Mouse (Mus musculus) heart, adult 2 months (tissue): ENCODE results near the gene Mef2c. TPM values are rescaled to one million over a fixed set of nuclear protein-coding genes. Genes with fewer than 3 reads are reported as not detected.

ENCODE experiments used
- DNase-seq, 2 experiments: peaks; one replicate each; pipeline ENCODE4 v3.0.0; 2021
- H3K27ac ChIP-seq: fragments of 200-600 bp; 2 replicates; pipeline ENCODE4 v1.8.1; 2022
- H3K27me3 ChIP-seq: fragments of 200-500 bp; 2 replicates; pipeline ENCODE4 v1.6.1; 2012; ENCODE audit warnings: mild to moderate bottlenecking, low read length, inconsistent platforms, mixed read lengths; ENCODE audit not compliant: control insufficient read depth, insufficient read depth
- H3K36me3 ChIP-seq: fragments of 200-500 bp; 2 replicates; pipeline ENCODE4 v1.6.1; 2012; ENCODE audit warnings: low read length, inconsistent platforms; ENCODE audit not compliant: control insufficient read depth, insufficient read depth
- H3K4me1 ChIP-seq: fragments of 200-500 bp; 2 replicates; pipeline ENCODE4 v1.6.1; 2011; ENCODE audit warnings: low read length; ENCODE audit not compliant: control insufficient read depth, insufficient read depth
- H3K4me3 ChIP-seq: fragments of 200-600 bp; 2 replicates; pipeline ENCODE4 v1.8.1; 2022
- H3K79me2 ChIP-seq: fragments of 200-500 bp; replicated peaks from 2 replicates; pipeline ENCODE4 v1.6.1; 2012; ENCODE audit warnings: mild to moderate bottlenecking, inconsistent platforms, low read length, moderate library complexity, mixed read lengths; ENCODE audit not compliant: control insufficient read depth, insufficient read depth
- H3K9ac ChIP-seq: fragments of 200-500 bp; 2 replicates; pipeline ENCODE4 v1.6.1; 2012; ENCODE audit warnings: low read depth, mild to moderate bottlenecking, control low read depth, inconsistent platforms, low read length, mixed read lengths
- CTCF ChIP-seq: fragments of 200-600 bp; IDR thresholded peaks from 2 replicates; pipeline ENCODE4 v1.8.1; 2022; ENCODE audit warnings: antibody characterized with exemption, mild to moderate bottlenecking, moderate library complexity
- EP300 ChIP-seq: fragments of 200-500 bp; IDR thresholded peaks from 2 replicates; pipeline ENCODE4 v1.6.1; 2011; ENCODE audit warnings: low read depth, low read length, control low read depth; ENCODE audit not compliant: insufficient read depth
- POLR2A ChIP-seq: fragments of 200-500 bp; IDR thresholded peaks from 2 replicates; pipeline ENCODE4 v1.6.1; 2011; ENCODE audit warnings: mild to moderate bottlenecking, low read depth, low read length, control low read depth; ENCODE audit not compliant: insufficient read depth
- WGBS: fragments of 180-500 bp; shearing (Covaris S2); methylation state at CpG from one replicate; pipeline ENCODE4 v1.1.7; 2018; 5-methylcytosine and 5-hydroxymethylcytosine counted together
- intact Hi-C: fragments of 180-260 bp; cut with DNase I; formaldehyde crosslinking; loops from one replicate; pipeline ENCODE4 v1.15.1; 2025
- polyA plus RNA-seq: library from polyadenylated mRNA; depleted of rRNA; stranded (reverse); fragments of >200 nt; gene quantifications from 2 replicates; pipeline ENCODE4 v1.2.3, GENCODE M21; 2012
- total RNA-seq, 2 experiments: library from RNA; stranded (reverse); gene quantifications; 2 replicates each; pipeline ENCODE4 v1.2.3; 2021

Mef2c gene
- total and polyA plus RNA-seq, 3 experiments: 35.5 to 74.1 (median 56.5) TPM

GRCm38 (mm10) chr13:83607883-83608581, 104.2 kb downstream of the Mef2c start:
- peak in 1 of 2 experiments; percentile 31 for DNase-seq
- H3K27me3 ChIP-seq: no peaks in the 10 kb centered on the region
- H3K4me1 ChIP-seq: peaks cover 14% of the 10 kb centered on the region
- TF ChIP-seq EP300 (no peak), CTCF (no peak), POLR2A (no peak)
- intact Hi-C loops: no loop called here
- no peak overlapping the region for H3K4me3 ChIP-seq
- no peak overlapping the region for H3K9ac ChIP-seq
- peaks cover 30% of the 10 kb centered on the region for H3K36me3 ChIP-seq
- 31% methylated on average over 4 of the region's 4 CpGs for WGBS
- H3K79me2 ChIP-seq: no peaks in the 10 kb centered on the region
- H3K27ac ChIP-seq: peak overlapping the region; percentile 18; the same call in 1 of the 2 replicates

DNA sequence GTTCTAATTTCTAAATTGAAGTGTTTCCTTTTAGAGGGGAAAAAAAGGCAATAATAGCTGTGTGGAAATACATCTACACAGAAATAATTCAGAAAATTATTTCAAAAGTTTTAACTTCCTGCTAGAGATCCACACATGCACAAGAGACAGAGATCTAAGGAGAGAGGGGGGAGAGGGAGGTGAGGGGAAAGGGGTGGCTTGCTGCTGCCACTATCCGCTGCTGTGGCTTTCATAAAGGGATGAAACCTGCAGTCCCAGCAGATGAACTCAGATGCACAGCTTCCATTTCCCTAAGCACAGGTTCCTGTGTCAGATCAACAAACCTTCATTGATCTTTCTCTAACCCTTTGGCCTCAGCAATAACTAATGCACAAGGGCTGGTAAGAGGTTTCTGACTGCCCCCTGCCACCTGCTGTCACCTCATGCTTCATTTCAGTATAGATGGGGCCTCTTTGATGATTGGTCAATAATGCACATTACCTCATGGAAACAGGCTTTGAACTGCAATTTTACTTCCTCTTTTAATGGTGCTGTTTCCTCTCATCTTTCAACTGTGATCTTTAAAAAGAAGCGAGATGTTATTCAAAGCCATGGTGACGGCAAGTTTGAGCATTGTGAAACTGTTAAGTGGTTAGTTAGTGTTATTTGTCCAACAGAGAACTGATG, 105.2 kb downstream of the Mef2c start:
- Histone ChIP-seq H3K9ac (no peak overlapping the region), H3K4me3 (no peak overlapping the region), H3K27me3 (no peaks in the 10 kb centered on the region), H3K4me1 (peaks cover 16% of the 10 kb centered on the region), H3K79me2 (no peaks in the 10 kb centered on the region), H3K27ac (peak overlapping the region; percentile 18; the same call in 1 of the 2 replicates), H3K36me3 (peaks cover 33% of the 10 kb centered on the region)
- no peak for TF ChIP-seq CTCF
- no peak for TF ChIP-seq POLR2A
- TF ChIP-seq EP300: no peak
- DNase-seq: peak in 1 of 2 experiments; percentile 45
- WGBS: 74% methylated on average over 3 of the region's 3 CpGs
- intact Hi-C loops: no loop called here

GRCm38 (mm10) chr13:83609517-83609878, 105.7 kb downstream of the Mef2c start:
- DNase-seq: no peak
- 79% methylated on average over 3 of the region's 3 CpGs for WGBS
- no peak overlapping the region; the same call in 1 of the 2 replicates for H3K27ac ChIP-seq
- peaks cover 33% of the 10 kb centered on the region for H3K36me3 ChIP-seq
- H3K4me3 ChIP-seq: no peak overlapping the region
- H3K9ac ChIP-seq: no peak overlapping the region
- intact Hi-C loops: no loop called here
- no peak for TF ChIP-seq CTCF
- no peak for TF ChIP-seq POLR2A
- no peak for TF ChIP-seq EP300
- peaks cover 16% of the 10 kb centered on the region for H3K4me1 ChIP-seq
- no peaks in the 10 kb centered on the region for H3K79me2 ChIP-seq
- H3K27me3 ChIP-seq: no peaks in the 10 kb centered on the region

GRCm38 (mm10) chr13:83610124-83610523, 106.3 kb downstream of the Mef2c start:
- DNase-seq: no peak
- intact Hi-C loops: no loop called here

GRCm38 (mm10) chr13:83612195-83612594, 108.4 kb downstream of the Mef2c start:
- intact Hi-C loops: no loop called here
- TF ChIP-seq CTCF (no peak), EP300 (no peak), POLR2A (no peak)

More at GRCm38 (mm10) chr13:83610124-83610523, 106.3 kb downstream of the Mef2c start:
- no peaks in the 10 kb centered on the region for H3K27me3 ChIP-seq
- no peak for TF ChIP-seq EP300
- TF ChIP-seq CTCF: no peak
- TF ChIP-seq POLR2A: no peak
- 92% methylated on average over 8 of the region's 8 CpGs for WGBS
- no peaks in the 10 kb centered on the region for H3K79me2 ChIP-seq
- peaks cover 31% of the 10 kb centered on the region for H3K36me3 ChIP-seq
- H3K4me1 ChIP-seq: peaks cover 11% of the 10 kb centered on the region
- H3K9ac ChIP-seq: no peak overlapping the region
- H3K4me3 ChIP-seq: no peak overlapping the region
- H3K27ac ChIP-seq: no peak overlapping the region

DNA sequence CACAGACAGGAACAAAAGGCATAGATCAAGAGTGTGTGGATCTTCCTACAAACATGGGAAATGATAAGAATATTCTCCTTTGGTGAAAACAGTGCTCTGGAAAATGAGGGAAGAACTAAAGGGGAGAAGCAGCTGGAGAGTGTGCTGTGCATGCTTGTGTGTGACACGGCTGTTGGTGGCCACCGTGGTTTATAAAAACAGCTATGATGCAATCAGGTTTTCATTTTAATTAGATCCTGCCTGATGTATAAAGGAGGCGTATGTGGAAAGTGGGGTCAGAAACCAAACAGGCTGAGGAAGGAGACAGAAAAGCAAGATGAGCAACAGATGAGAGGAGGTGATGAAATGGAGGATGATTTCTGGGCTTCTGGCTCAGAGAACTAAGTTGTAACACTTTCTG, 112.0 kb downstream of the Mef2c start:
- Histone ChIP-seq H3K27ac (no peak overlapping the region), H3K27me3 (no peaks in the 10 kb centered on the region), H3K36me3 (peaks cover 21% of the 10 kb centered on the region), H3K4me1 (peaks cover 5% of the 10 kb centered on the region; the same call in 1 of the 2 replicates), H3K79me2 (0 out of 2 replicates have a peak, but pooled peaks cover 1% of the 10 kb centered on the region), H3K4me3 (no peak overlapping the region), H3K9ac (no peak overlapping the region)
- TF ChIP-seq POLR2A (no peak), CTCF (no peak), EP300 (no peak)
- DNase-seq: no peak
- WGBS: 64% methylated on average over 3 of the region's 3 CpGs
- intact Hi-C loops: loop anchor here (5.0 kb wide), 1 partner anchor 36 kb away; no protein-coding TSS in a partner anchor

More at GRCm38 (mm10) chr13:83612195-83612594, 108.4 kb downstream of the Mef2c start:
- H3K4me1 ChIP-seq: peaks cover 10% of the 10 kb centered on the region
- no peak overlapping the region for H3K4me3 ChIP-seq
- H3K9ac ChIP-seq: no peak overlapping the region
- no peaks in the 10 kb centered on the region for H3K79me2 ChIP-seq
- WGBS: 68% methylated on average over 1 of the region's 1 CpGs
- H3K27me3 ChIP-seq: no peaks in the 10 kb centered on the region
- peaks cover 30% of the 10 kb centered on the region for H3K36me3 ChIP-seq
- no peak overlapping the region for H3K27ac ChIP-seq
- no peak for DNase-seq
